In the genomic region with DNA sequence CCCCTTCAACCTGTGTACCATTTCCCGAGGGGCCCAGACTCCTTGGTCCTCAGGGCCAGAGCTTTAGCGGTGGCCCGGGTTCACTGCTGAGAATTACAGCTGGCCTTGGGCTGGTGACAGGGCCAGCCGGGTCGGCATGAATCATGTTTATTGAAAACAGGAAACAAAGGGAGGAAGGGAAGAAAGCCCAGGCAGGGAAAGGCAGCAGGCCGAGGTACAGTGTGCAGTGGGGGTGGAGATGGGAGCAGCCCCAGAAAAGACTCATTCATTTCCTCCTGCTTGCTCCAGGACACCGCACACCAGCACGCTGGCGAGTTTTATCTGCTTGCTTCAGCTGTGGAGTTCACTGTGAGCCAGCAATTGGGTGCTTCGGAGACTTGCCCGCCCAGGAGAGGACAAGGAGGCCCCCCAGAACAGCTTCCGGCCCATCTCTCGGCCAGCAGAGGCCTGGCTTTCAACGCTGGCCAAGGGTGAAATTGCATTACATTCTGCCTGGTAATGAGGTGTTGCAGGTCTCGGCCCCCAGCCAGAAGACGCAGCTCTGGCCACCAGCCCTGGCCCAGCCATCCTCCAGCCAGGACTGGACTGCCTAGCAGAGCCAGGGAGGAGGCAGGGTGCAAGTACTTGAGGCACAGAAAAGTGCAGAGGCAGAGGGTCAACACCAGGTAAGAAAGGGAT, we compare ENCODE assay signal across 8 mouse cellular contexts. TPM values are rescaled to one million over a fixed set of nuclear protein-coding genes. Genes with fewer than 3 reads are reported as not detected.
DNase-seq lines count a peak whose midpoint lies in the region; ATAC-seq and TF ChIP-seq lines count a peak whose summit lies in the region.

No protein-coding gene starts in this region.

- DNase-seq in frontal cortex, postnatal 25 days (ENCODE audit: low spot score in 2 of 2) = no peak
- DNase-seq in brain, adult 2 months (ENCODE audit: low read depth, low spot score) = peak; percentile 71
- DNase-seq in kidney, adult 9 months = peak; percentile 2
- peak; percentile 19 for DNase-seq in liver, postnatal 0 days
- no peak for DNase-seq in testis, postnatal 14 days (ENCODE audit: low spot score)

- peak overlapping the region; percentile 36; the same call in 1 of the 2 replicates for H3K9ac ChIP-seq in forebrain, embryonic 12.5 days
- no peak overlapping the region for H3K9ac ChIP-seq in liver, postnatal 0 days (replicated peaks)
- H3K9ac ChIP-seq in neural tube, embryonic 14.5 days (replicated peaks; ENCODE audit: low read depth, low read length) = 0 out of 2 replicates have a peak overlapping the region, but pooled peaks have one; percentile 8

- H3K36me3 ChIP-seq in forebrain, embryonic 12.5 days (replicated peaks) = no peaks in the 10 kb centered on the region
- H3K36me3 ChIP-seq in liver, postnatal 0 days (replicated peaks; ENCODE audit: insufficient read depth, low read length) = no peaks in the 10 kb centered on the region
- no peaks in the 10 kb centered on the region for H3K36me3 ChIP-seq in neural tube, embryonic 14.5 days (ENCODE audit: control insufficient read depth, insufficient read depth, low read length)

- peaks cover 13% of the 10 kb centered on the region for H3K4me1 ChIP-seq in forebrain, embryonic 12.5 days
- no peaks in the 10 kb centered on the region for H3K4me1 ChIP-seq in liver, postnatal 0 days (ENCODE audit: insufficient read depth)
- peaks cover 9% of the 10 kb centered on the region; the same call in 1 of the 2 replicates for H3K4me1 ChIP-seq in neural tube, embryonic 14.5 days (ENCODE audit: control insufficient read depth, insufficient read depth, low read length)

- H3K4me2 ChIP-seq in forebrain, embryonic 12.5 days = no peak overlapping the region
- H3K4me2 ChIP-seq in liver, postnatal 0 days (ENCODE audit: low read depth, low read length) = no peak overlapping the region
- H3K4me2 ChIP-seq in neural tube, embryonic 14.5 days (ENCODE audit: low read depth, low read length) = no peak overlapping the region

- no peaks in the 10 kb centered on the region for H3K9me3 ChIP-seq in forebrain, embryonic 12.5 days
- no peaks in the 10 kb centered on the region for H3K9me3 ChIP-seq in liver, postnatal 0 days (ENCODE audit: low read length)
- H3K9me3 ChIP-seq in neural tube, embryonic 14.5 days (ENCODE audit: control insufficient read depth, low read length) = no peaks in the 10 kb centered on the region

- TF ChIP-seq EP300 in liver, postnatal 0 days (IDR thresholded peaks at IDR 0.05; ENCODE audit: low read depth) = no peak

- H3K27ac ChIP-seq in forebrain, embryonic 12.5 days = 0 out of 2 replicates have a peak overlapping the region, but pooled peaks have one; percentile 19
- no peak overlapping the region for H3K27ac ChIP-seq in liver, postnatal 0 days (ENCODE audit: low read depth)
- peak overlapping the region; percentile 46; the same call in 1 of the 2 replicates for H3K27ac ChIP-seq in neural tube, embryonic 14.5 days (ENCODE audit: low read depth, low read length)

- peaks cover 17% of the 10 kb centered on the region; the same call in 1 of the 2 replicates for H3K27me3 ChIP-seq in forebrain, embryonic 12.5 days
- H3K27me3 ChIP-seq in liver, postnatal 0 days (ENCODE audit: insufficient read depth, low read length) = no peaks in the 10 kb centered on the region
- no peaks in the 10 kb centered on the region for H3K27me3 ChIP-seq in neural tube, embryonic 14.5 days (ENCODE audit: control insufficient read depth, insufficient read depth, low read length)

- no peak for TF ChIP-seq CTCF in liver, postnatal 0 days (IDR thresholded peaks at IDR 0.05; ENCODE audit: low read depth)

- no peak overlapping the region for H3K4me3 ChIP-seq in forebrain, embryonic 12.5 days (replicated peaks)
- H3K4me3 ChIP-seq in liver, postnatal 0 days (ENCODE audit: low read depth, low read length) = no peak overlapping the region
- no peak overlapping the region for H3K4me3 ChIP-seq in neural tube, embryonic 14.5 days (ENCODE audit: low read depth, low read length)

- 21% methylated on average over 16 of the region's 16 CpGs for WGBS in forebrain, embryonic 12.5 days
- WGBS in liver, postnatal 0 days (ENCODE audit: insufficient replicate concordance) = 18% methylated on average over 16 of the region's 16 CpGs
- 3% methylated on average over 16 of the region's 16 CpGs for WGBS in neural tube, embryonic 14.5 days

- peak; percentile 75 for ATAC-seq in frontal cortex, adult (ENCODE audit: low TSS enrichment)
- ATAC-seq in forebrain, embryonic 12.5 days (ENCODE audit: low FRiP score) = no peak; the same call in none of the 2 replicates
- peak; percentile 75 for ATAC-seq in liver, postnatal 0 days
- peak; percentile 50 for ATAC-seq in neural tube, embryonic 14.5 days (ENCODE audit: low read depth)

RNA-seq across cellular contexts. Expression of gene Disp3, which starts 18.8 kb away (rescaled TPM):
- 4.8 and 4.9 TPM in 2 replicates for polyA plus RNA-seq in forebrain, embryonic 12.5 days (2016; fragmentation: Nextera tagmentation; extraction: Ambion mirVana)
- polyA plus RNA-seq in liver, postnatal 0 days (2015; fragmentation: Nextera tagmentation; extraction: Ambion mirVana) = not detected in 2 replicates
- polyA plus RNA-seq in neural tube, embryonic 14.5 days (2014; fragmentation: Nextera tagmentation; extraction: Ambion mirVana) = 19.5 and 19.9 TPM in 2 replicates

Comparison
In these comparisons a context has a peak if more than half of its experiments do, and no peak if none do; other contexts are left out.
1. DNase-seq: peak in brain, adult 2 months (single experiment), kidney, adult 9 months (single experiment) and liver, postnatal 0 days (single experiment); none in frontal cortex, postnatal 25 days (0 of 2) and testis, postnatal 14 days (single experiment).